Mouse (Mus musculus) right cerebral cortex, adult 18-20 months (tissue): ENCODE measurements around the gene Tldc2.

Experiments used
- DNase-seq: peaks from one replicate; pipeline ENCODE4 v3.0.0; 2022; ENCODE audit warnings: mixed read lengths

Tldc2 gene

GRCm38 (mm10) chr2:157129601-157130164 lies 42.8 kb downstream of the Tldc2 start:
- DNase-seq, result no peak

DNA sequence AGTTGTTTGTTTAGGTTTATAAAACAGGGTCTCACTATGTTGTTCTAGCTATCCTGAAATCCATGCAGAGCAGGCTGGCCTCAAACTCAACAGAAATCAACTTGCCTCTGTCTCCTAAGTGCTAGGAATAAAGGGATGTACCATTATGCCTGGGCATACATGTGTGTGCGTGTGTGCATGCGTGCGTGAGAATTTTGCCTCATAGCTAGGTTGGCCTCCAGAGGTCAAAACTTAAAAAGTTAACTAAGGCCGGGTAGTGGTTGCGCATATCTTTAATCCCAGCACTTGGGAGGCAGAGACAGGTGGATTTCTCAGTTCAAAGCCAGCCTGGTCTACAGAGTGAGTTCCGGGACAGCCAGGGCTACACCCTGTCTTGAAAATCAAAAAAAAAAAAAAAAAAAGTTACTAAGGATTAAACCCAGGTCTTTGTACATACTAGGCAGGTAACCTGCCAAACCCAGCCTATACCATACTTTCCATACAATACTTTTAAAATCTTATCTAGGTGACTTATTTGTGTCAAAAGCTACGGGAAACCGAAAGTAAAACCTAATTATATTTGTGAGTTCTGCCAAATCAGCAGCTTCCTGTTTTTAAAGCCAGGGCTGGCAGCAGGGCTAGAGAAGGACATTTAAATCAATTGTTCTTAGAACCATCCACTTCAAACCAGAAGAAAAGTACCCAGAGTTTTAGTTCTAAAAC lies 44.1 kb downstream of the Tldc2 start:
- DNase-seq, result no peak

DNA sequence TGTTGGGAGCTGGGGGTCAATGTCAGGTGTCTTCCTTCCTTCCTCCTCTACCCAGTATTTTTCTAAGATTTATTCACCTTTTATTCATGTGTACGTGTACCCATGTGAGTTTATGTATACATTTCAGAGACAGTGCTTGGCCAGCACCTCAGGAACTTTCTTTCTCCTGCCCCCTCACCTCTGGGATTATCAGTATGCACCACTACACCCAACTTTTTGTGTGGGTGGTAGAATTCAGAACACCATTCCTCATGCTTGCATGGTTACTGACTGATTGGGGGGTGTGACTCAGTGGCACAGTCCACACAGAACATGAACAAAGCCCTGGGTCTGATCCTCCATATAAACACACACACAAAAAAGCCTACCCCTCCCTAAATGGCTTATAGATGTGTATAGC lies 45.2 kb downstream of the Tldc2 start:
- DNase-seq, result no peak

DNA sequence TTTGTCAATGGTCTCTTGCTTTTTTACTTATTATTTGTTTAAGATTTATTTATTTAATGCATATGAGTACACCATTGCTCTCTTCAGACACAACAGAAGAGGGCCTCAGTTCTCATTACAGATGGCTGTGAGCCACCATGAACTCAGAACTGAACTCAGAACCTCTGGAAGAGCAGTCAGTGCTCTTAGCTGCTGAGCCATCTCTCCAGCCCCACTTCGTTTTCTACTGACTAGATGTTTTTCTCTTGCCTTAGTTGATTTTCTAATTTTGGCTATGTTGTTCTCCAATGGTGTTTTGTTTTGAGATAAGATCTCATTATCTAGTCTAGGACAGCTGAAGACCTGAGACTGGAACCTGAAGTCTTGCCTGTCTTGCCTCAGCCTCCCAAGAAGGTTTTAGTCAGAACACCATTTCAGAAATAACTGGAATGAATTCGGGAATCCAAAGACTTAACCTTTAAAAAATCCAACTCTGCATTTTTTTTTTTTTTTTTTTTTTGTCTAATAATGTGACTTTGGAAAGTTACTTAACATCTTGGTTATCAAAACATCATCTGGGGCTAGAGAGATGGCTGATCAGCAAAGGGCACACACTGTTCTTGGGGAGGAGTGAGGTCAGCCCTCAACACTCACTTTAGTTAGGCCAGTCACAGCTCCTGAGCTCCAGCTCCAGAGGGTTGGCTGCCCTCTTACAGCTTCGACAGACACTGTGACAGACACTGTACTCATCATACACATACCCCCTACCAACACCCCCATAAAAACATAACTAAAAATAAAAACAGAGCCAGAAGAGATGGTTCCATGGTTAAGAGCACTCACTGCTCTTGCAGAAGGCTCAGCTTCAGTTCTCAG lies 46.1 kb downstream of the Tldc2 start:
- DNase-seq, result no peak

GRCm38 (mm10) chr2:157133769-157134478 lies 47.1 kb downstream of the Tldc2 start:
- DNase-seq, result no peak

DNA sequence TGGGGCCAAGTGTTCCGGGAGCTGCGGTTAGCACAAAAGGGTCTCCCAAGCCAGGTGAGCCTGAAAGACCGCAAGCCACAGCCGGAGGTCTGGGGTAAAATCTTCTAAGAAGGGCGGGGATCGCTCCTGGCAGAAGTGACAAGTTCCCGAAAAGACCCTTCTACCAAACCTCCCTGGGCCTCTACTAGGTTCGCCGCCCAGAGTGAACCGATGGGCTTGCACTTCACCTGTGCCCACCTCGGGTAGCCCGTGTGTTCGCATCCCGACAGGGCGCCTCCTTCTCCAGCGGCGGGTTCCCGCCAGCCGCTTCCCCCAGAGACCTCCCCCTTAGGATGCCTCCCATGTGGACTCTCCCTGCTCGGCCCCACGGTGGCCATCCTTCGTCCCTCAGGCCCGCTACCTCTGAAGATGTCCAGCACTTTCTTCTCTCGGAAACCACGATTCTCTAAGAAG lies 47.6 kb downstream of the Tldc2 start:
- DNase-seq, result no peak

GRCm38 (mm10) chr2:157135014-157135413 lies 48.2 kb downstream of the Tldc2 start, which contains the start of gene Samhd1:
TSS of gene Samhd1 (minus strand) at chr2:157135265.
- DNase-seq, result peak; percentile 94

- DNase-seq, result no peak
Measured at GRCm38 (mm10) chr2:157135529-157136120, 48.8 kb downstream of the Tldc2 start.

DNA sequence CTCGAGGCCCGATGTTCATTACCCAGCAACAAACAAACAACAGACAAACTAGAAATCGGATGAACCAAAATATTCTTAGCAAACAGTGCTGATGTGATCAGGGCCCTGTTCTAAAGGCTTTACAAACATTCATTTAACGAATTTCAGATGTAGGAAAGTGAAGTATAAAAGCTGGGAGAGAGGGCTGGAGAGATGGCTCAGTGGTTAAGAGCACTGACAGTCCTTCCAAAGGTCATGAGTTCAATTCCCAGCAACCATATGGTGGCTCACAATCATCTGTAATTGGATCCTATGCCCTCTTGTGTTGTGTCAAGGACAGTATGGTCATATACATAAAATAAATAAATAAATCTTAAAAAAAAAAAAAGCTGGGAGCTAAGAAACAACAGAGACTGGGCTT lies 49.3 kb downstream of the Tldc2 start:
- DNase-seq, result no peak

DNA sequence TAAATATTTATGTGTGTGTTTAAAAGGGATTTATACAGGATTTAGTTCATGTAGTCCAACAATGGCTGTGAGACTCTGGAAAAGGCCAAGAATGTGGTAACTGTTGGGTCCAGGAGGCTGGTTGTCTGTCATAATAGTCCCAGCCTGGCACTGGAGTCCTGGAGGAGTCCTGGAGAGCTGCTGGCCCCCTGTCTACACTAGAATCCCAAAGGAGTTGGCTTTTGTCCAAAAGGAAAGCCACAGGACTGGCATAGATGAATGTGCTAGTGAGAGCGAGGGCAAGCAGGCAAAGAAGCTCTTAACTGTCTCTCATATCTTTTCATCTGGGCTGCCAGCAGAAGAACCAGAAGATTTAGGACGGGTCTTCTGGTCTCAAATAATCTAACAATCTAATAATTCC lies 49.8 kb downstream of the Tldc2 start:
- no peak for DNase-seq

- no peak for DNase-seq
Measured at GRCm38 (mm10) chr2:157137959-157138731, 51.3 kb downstream of the Tldc2 start.

GRCm38 (mm10) chr2:157138808-157139207 lies 52.0 kb downstream of the Tldc2 start:
- DNase-seq, result no peak

GRCm38 (mm10) chr2:157139251-157139802 lies 52.5 kb downstream of the Tldc2 start:
- no peak for DNase-seq

DNA sequence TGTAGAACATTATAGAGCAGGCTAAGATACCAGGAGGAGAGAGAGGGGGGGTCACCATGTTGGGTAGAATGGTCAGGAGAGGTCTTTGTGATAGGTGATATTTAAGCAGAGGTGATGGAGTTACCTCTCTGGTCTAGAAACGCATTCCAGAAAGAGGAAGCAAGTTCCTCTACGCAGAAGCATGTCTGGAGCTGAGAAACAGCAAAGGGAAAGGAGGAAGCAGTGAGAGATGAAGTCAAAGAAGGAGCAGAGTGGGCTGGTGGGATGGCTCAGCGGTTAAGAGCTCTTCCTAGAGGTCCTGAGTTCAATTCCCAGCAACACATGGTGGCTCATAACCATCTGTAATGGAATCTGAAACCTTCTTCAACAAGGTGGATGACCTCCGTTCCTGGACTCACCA lies 55.1 kb downstream of the Tldc2 start:
- DNase-seq, result no peak

GRCm38 (mm10) chr2:157144132-157144531 lies 57.3 kb downstream of the Tldc2 start:
- DNase-seq, result no peak

DNA sequence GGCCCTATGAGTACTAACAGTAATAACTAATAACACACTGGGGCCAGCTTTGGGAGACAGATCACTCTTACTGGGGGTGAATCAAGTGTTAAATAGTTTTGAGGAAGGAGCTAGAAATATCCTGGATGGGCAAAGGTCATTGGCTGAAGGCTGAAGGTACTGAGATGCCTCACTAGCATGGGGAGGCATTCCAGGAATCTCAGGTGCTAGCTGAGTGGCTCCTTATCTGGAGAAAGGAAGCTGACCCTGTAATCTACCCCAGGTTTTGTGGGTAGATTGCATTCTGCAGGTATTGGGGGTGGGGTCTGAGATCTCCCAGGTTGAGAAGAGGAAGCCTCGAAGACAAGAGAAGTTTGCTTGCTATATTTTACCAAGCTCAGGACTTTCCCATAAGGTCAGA lies 58.3 kb downstream of the Tldc2 start:
- no peak for DNase-seq
